Mouse (Mus musculus) right cerebral cortex, adult 18-20 months (tissue): ENCODE measurements around the gene Ncbp2.
A peak's percentile ranks its signal among the peaks of the same experiment; 100 is the strongest.
"Not testable (repeated sequence)": the region's sequence is repeated elsewhere in the genome, so short reads cannot be mapped to it uniquely, and the experiment has no call there.

Source experiments
- DNase-seq: peaks from one replicate; pipeline ENCODE4 v3.0.0; 2022; ENCODE audit warnings: mixed read lengths

The Ncbp2 gene

DNA sequence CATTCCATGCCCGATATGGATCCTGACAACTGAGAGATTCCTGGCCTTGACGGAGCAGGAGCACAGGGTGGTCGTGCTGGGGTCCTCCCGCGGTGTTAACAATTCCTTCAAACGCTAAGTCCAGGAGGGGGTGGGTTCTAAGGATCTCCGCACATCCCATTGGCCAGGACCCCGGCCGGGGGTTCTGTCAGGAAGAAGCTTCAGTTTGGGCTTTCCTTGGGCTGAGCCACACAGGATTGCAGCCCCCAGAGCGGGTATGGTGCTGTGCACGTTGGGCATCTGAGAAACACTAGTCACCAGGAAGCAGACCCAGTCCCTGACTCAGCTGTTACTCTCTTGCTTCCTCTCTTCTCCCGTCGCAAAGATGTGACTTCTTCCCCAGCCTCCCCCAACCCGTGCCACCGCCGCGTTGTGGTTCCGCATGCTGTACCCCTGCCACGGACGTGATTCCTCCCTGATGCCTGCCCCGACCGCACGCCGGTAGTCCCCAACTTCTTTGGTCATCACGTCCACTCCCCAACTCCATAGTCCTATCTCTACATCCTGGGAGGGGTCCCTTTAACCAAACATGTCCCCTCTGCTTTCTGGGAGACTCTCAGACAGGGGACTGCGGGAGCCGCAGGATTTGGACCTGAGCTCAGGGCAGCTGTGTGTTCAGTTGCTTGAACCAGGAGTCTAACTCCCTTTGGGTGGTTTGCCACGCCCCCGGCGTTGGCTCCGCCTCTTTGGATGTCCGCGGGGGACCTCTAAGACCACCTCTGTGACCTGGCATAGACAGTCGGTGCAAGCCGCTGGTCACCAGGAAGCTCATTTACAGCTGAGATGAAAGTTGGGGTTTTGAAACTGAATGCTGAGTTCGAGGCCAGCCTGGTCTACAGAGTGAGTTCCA, 13.0 kb upstream of the Ncbp2 start:
- peak; percentile 56 for DNase-seq

DNA sequence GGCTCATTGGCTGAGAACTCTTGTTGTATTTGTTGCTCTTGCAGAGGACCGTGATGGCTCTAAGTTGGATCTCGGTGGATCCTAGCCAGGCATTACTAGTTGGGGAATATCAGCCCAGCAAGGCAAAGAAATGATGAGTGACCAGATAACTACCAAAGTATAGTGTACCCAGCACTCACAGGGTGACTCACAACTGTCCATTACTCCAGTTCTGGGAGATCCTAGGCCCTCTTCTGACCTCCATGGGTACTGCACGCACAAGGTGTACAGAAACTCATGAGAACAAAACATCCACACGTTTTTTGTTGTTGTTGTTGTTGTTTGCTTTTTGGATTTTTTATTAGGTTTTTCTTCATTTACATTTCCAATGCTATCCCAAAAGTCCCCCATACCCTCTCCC, 11.7 kb upstream of the Ncbp2 start:
- no peak for DNase-seq

DNA sequence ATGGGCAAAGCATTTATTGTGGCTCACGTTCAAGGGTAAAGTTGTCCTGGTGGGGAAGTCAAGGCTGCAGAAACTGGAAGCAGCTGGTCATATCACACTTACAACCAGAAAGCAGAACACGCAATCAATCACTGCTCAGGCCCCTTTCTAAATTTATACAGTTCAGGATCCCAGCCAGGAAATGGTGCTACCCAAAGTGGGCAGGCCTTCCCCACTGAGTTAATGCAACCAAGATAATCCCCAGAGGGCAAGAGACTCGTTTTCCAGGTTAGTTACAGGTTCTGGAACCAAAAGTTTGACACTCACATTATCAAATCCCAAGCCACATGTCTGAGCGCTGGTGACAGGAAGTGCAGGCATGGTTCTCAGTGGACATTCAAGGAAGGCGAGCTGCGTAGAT, 9.5 kb upstream of the Ncbp2 start:
- DNase-seq, result no peak

DNA sequence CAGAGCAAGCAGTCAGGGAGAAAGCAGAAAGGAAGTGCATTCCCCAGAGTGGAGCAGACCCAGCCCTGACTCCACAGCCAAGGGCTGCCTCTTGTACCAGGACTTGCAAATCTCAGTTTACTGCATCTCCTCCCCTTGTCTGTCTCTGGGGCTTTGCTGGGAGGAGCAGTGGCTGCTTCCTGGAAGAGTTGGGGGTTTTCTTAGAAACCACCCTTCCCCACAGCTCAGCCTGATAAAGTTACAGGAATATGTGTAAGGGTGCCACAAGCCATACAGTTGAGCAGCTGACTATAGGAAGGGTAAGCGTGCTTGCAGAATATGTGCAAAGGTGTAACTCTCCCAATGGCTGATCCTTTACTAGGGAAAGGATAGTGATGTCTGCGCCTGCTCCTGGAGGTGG, 7.7 kb upstream of the Ncbp2 start:
- no peak for DNase-seq

DNA sequence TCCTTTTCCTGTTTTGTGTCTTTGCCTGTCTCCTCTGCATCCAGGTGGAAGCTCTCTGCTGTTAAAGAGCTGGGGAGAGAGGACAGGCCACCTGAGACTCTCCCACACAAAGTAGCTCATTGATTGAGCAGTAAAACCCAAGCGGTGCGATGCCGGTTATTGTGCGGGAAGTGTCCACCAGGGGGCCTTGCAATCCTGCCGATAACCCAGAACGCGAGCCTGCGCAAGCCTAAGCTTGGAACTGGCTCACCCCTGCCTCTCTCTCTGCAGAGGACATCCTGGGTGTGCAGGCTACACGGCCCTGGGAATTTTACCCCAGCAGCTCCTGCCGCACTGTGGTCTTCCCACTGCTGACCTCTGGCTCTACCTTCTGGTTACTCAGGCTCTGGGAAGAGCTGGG, 4.3 kb upstream of the Ncbp2 start:
- DNase-seq, result peak; percentile 87

DNA sequence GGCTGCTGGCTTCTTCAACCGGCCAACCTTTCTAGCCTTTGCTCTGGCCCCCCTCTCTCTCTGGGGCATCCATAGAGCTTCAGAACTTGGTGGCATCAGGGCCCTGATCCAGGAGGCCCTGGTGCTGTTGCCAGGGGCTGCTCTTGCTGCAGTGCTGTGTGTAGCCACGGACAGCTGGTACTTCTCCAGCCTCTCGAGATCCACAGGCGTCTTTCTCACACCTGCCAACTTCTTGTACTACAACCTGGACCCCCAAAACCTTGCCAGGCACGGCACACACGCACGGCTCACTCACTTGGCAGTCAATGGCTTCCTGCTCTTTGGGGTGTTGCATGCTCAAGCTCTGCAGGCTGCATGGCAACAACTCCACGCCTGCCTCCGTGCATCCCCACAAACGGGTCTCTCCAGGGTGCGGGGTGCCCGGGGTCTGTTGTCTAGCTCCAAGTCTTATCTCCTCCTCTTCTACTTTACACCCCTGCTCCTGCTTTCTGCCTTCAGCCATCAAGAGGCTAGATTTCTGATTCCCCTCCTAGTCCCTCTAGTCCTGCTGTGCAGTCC, 3.5 kb upstream of the Ncbp2 start:
- no peak for DNase-seq

DNA sequence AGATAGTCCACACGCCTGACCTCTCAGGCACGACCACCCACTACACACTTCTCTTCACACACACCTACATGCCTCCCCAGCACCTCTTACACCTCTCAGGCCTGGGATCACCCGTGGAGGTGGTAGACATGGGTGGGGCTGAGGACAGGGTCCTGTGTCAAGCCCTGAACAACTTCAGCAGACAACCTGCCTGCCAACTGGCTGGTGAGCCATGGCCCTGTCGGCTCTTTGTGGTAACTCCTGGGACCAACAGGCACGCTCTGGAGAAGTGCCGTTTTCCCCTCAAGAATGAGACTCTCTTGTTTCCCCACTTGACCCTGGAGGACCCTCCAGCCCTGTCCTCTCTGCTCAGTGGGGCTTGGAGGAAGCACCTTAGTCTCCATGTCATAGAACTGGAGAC, 2.9 kb upstream of the Ncbp2 start:
- no peak for DNase-seq

DNA sequence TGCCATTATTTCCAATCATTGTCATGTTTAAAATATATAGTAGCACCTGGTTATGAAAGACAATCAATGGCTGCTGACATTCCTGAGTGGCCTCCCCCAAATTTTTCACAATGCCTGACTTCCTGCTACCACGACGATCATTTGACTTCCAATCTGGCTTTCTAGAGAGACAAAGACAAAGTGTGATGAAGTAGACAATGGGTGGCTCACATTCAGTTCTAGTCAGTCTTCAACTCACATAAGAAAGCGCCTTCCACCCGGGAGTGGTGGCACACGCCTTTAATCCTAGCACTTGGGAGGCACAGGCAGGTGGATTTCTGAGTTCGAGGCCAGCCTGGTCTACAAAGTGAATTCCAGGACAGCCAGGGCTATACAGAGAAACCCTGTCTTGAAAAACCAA, 2.3 kb upstream of the Ncbp2 start:
- DNase-seq, result not testable (repeated sequence)

DNA sequence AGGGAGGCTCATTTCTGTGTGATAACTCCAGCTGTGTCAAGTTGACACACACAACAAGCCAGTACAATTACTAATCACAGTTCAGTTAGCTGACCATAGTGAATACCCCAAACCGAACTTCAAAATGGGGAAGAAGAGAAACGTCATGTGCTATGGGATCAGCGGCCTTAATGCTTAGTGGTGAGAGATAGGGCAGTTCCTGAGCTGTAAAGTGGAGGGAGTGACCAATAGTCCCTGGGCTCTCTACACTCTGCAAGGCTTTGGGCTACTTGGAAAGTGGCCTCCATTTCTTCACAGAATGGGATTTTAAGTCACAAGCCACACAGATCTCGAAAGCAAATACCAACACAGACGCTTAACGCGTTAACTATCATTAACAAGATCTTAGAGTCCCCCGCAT, 980 bp upstream of the Ncbp2 start:
- no peak for DNase-seq

DNA sequence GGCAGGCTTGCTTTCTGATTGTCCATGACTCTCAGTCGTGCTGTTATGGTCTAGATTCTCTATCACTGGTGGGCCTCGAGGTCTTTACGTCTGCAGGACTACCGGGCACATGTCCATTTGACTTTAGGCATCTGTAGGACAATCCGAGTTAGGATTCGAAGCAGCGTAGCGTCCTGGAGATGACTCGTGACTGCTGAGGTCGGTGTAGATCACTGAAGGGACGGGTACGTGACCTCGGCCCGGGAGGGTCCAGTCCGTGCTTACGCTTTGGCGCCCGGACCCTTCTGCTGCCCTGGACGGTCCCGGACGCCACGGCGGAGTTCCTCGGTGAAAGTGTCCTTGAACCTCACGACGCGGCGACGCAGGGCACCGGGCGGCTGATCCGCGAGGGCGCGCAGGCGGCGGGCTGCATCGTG, 404 bp upstream of the Ncbp2 start:
- DNase-seq, result no peak

DNA sequence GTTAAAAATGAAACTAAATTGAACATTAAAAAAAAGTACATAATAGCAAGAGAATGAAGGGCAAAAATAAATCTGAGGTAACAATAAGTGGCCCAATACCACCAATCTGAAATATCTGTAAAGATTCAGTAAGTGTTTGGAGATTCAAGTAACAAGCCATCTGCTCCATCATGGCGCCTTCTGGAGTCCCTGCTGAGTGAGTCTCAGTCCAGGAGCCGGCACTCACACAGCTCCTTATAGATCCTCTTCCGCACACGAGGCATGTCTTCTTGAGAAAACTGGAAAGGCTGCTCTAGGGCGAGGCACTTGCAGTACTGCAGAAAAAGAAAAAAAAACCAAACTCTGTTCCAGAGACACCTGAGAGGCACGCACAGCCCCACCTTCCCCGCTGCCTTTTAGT, 14.9 kb downstream of the Ncbp2 start:
- peak; percentile 37 for DNase-seq

DNA sequence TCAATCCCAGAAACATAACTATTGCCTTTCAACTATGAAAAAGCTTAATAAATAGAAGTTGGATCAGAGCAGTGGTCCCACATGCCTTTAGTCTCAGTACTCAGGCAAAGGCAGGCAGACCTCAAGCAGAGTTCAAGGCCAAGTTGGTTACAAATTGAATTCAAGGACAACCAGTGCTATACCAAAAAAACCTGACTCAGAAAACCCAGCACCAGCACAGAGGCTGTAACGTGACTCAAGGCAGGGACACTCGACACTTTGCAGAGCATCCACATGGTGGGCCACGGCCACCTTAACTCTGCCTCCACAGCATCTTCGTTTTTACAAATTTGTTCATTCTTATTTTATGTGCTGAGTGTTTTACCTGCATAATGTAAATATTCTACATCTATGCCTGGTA, 26.9 kb downstream of the Ncbp2 start:
- no peak for DNase-seq

DNA sequence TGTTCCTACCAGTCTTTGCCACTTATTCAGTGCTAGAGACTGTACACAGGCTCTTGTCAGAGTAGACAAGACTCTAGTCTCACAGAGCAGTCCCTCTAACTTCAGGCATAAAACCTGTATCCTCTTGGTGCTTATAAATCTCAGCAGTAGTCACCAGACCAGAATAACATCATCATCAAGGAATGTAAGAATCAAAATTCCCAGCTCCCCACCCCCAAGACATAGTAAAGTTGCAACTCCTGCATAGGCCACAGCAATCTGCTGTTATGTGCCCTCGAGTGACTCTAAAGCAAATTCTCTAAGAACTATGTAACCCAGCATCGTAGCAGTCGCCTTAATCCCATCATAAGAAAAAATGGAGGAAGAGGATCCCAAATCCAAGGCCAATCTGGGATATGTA, 31.2 kb downstream of the Ncbp2 start:
- DNase-seq, result no peak

DNA sequence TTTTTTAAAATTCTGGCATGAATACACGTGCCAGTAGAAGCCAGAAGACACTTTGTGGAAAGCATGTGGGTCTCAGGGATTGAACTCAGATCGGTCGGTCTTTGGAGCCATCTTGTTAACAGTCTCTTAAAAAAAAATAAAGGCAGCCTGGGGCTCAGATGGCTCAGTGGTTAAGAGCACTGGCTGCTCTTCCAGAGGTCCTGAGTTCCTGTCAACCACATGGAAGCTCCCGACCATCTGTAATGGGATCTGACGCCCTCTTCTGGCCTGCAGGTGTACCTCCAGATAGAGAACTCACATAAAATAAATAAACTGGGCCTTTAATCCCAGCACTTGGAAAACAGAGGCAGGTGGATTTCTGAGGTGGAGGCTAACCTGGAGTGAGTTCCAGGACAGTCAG, 32.6 kb downstream of the Ncbp2 start:
- no peak for DNase-seq

DNA sequence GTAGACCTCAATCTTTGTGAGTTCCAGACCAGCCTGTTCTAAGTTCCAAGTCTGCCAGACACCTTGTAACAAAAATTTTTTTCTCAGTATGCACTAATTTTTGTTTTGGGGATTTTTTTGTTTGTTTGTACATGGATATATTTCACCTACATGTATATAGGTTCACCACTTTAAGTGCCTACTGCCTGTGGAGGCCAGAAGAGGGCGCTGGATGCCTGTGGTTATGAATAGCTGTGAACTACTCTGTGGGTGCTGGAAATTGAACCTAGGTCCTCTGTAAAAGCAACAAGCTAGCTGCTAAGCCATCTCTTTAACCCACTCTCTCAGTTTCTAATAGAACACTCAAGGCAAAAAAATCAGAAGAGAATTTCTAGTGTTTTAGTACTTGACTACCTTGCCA, 43.7 kb downstream of the Ncbp2 start:
- DNase-seq, result no peak

DNA sequence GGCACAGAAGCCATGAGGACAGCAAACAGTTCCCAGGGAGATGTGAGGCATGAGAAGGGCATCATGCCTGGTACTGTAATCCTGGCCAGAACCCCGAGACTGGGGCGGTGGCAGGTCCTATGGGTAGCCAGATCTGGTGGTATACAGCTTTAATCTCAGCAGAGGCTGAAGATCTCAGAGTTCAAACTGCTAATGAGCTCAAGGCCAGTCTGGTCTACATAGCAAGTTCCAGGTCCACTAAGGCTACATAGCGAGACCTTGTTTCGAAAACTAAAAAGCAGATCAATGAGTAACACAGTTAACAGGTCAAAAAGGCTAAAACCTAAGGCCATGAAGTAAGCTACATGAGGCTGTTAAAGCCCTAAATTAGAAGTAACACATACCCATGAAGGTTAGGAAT, 44.9 kb downstream of the Ncbp2 start:
- DNase-seq, result no peak

DNA sequence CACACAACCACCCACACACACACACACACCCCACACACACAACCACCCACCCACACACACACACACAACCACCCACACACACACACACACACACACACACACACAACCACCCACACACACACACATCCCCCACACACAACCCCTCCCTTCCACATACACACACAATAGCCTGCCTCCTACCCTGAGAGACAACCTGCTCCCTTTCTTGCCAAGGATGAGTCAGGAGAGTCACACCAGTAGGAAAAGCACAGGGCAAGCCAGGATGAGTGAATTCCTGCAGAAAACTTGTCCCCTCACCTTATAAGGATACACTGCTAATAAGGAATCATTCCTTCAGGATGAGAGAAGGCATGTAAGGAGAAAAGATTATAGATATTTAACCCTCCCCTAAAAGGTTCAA, 45.6 kb downstream of the Ncbp2 start:
- no peak for DNase-seq

DNA sequence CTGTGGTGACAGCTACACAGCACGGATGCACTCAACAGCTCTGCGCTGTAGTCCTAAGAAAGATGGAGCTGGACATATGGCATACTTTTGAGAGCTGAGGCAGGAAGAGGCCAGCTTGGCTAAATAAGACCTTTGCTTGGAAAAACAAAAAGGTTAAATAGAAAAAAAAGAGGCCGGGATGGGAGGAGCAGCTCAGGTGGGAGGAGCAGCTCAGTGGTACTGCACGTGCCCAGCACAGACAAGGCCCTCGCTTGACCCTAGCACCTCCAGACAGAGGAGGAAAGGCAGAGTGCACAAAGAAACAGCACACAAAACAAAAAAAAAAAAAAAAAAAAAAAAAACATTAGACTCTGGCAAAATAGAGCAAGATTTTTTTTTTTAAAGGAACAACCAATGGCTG, 48.1 kb downstream of the Ncbp2 start:
- no peak for DNase-seq

DNA sequence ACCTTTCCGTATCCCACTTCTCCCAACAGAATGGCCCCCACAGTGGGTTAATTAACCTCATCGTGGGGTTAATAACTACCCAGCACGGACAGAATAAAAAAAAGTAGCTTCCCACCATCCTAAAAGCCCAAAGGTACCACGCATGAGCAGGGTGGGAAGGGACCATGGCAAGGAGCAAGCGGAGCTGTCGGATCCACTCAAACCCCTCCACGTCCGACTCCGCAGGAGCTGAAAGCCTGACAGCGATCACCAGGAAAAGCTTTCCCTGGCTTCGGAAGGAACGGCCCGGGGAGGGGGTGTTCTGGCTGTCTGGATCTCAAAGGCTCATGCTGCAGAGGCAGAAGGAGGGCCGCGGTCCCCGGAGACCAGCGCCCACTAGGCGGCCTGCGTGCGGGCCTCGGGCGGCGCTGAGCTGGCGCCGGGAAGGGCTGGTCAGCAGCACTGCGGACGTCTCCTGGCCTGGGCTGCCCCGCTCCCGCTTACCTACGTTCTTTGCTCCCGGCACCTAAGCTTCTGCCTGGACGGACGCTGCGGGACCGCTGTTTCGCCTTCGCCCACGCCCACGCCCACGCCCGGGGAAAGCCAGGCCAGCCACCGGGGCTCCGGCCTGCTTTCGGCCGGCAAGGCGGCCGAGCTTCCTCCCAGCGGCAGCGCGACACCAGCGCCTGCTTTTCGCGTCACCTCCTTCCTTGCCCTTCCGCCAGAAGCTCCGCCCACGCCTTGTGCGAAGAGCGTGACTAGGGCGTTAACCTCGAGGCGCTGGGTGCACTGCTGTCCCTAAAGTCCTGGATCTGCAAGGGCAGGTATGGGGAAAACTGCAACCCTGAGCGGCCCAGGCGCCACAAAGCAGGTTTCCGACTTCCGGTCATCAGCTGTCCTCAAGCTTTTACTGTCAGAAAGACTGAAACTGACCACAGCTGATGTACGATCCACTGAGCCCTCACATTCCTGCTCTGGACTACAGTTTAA, 54.5 kb downstream of the Ncbp2 start, which contains the start of gene Senp5:
TSS of gene Senp5 (minus strand) at position 779 of the 969 bp plus-strand sequence.
- DNase-seq, result peak; percentile 96

DNA sequence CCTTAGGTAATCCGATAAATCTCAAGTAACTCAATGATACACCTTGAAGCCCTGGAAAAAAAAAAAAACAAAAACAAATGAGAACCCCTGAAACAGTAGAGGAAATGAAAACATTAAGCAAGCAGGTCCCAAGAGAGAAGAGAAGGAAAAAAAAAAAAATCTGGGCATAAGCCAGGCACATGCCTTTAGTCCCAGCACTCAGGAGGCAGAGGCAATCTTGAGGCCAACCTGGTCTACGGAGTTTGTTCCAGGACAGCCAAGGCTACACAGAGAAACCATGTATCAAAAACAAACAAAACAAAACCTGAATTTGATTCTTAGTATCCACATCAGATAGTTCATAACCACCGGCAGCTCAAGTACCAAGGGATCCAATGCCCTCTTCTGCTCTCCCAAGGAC, 56.4 kb downstream of the Ncbp2 start:
- DNase-seq, result no peak

DNA sequence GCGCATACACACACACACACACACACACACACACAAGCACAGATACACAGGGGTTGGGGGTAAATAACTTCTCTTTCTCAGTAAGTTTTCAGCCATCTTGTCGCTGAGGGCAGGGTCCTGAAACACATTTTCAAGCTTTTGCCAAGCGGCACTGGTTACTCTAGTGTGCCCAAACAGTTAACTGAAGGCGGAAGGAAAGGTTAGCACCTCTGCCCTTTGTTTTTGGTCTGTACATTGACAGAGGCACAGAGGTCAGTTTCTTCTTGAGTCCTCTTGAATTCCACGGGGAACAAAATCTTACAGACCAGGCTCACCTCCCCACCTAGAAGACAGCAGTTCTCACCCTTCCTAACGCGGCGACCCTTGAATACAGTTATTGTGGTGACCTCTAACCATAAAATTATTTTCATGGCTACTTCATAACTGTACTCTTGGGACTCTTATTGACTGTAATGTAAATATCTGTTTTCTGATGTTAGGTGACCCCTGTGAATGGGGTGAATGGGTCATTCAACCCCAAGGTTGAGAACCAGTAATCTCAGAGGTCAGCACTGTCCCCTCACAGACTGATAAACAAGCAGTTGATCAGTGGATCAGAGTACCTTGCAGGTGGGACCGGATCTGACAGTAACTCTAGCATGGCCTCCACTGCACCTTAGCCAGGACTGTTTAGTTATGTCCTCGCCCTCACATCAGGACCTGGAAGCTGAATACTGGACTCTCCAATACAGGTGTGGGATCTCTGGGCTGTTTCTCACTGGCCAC, 60.4 kb downstream of the Ncbp2 start:
- DNase-seq, result no peak

DNA sequence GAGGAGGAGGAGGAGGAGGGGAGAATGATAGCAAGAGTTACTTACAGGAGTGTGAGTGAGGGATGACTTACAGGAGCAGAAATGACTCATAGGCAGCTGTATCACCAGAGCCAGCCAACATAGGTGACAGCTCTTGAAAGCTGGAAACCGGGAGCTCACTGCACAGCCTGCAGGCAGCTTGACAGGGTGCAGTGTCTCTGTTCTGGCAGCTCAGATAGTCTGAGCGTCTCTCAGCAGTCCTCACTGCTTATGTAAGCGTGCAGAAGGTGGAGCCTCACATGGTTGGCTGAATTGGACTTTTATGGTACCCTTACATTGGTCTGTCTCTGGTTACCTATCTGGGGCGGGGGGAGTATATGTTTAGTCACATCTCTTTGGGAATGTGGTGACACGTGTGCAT, 61.6 kb downstream of the Ncbp2 start:
- peak; percentile 76 for DNase-seq

DNA sequence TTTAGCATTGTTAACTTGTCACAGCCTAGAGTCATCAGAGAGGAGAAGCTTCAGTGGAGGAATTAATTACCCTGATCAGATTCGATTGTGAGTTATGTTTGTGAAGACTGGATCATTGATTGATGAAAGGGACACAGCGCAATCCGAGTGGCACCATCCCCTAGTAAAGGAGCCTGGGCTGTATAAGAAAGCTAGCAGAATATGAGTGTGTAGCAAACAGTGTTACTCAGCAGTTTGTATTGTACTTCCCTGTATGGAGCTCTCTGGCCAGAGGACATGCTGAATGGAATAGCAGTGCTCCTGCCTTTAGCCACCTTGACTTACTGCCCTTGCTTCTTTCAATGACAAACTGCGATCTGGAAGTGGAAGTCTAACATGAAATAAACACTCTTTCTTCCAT, 62.0 kb downstream of the Ncbp2 start:
- no peak for DNase-seq
